Mouse (Mus musculus) G1E (cell line): ENCODE measurements around the gene Entr1.

ENCODE experiments used
- CTCF ChIP-seq: IDR thresholded peaks from 2 replicates; pipeline ENCODE4 v1.5.1; 2012; ENCODE audit warnings: low read depth, low read length, inconsistent platforms, mixed read lengths
- GATA1 ChIP-seq: IDR thresholded peaks from 2 replicates; pipeline ENCODE4 v1.6.1; 2012; ENCODE audit warnings: borderline replicate concordance, low read length, inconsistent platforms, mixed read lengths
- GATA2 ChIP-seq: IDR thresholded peaks from 2 replicates; pipeline ENCODE4 v1.6.1; 2012; ENCODE audit warnings: low read depth, low read length, inconsistent platforms, borderline replicate concordance
- POLR2AphosphoS5 ChIP-seq: IDR thresholded peaks from 2 replicates; pipeline ENCODE4 v1.6.1; 2012; ENCODE audit warnings: low read depth, low read length, inconsistent platforms; ENCODE audit not compliant: insufficient replicate concordance
- TAL1 ChIP-seq: conservative IDR thresholded peaks from 2 replicates; pipeline ENCODE4 v1.6.1; 2012; ENCODE audit warnings: low read depth, low read length, inconsistent platforms, mixed read lengths

- TF ChIP-seq CTCF, result no peak
- TF ChIP-seq TAL1, result no peak
- TF ChIP-seq GATA1, result no peak
- no peak for TF ChIP-seq GATA2
- no peak for TF ChIP-seq POLR2AphosphoS5
Measured at GRCm38 (mm10) chr2:26342609-26343490, 46.3 kb downstream of the Entr1 start.
